Mouse (Mus musculus): Measurements from ENCODE around the gene Zfp942.

Gene Zfp942

GRCm38 (mm10) chr17:21962107-21962907, at the start of gene Zfp942, which contains the start of gene Zfp943:
Gene Zfp942 (minus strand): TSS chr17:21962464.
Gene Zfp943 (plus strand): TSS chr17:21962552.
- DNase-seq = peak; percentile 61 to 67

GRCm38 (mm10) chr17:21963302-21963701, 1.0 kb upstream of the Zfp942 start:
- DNase-seq = no peak

DNA sequence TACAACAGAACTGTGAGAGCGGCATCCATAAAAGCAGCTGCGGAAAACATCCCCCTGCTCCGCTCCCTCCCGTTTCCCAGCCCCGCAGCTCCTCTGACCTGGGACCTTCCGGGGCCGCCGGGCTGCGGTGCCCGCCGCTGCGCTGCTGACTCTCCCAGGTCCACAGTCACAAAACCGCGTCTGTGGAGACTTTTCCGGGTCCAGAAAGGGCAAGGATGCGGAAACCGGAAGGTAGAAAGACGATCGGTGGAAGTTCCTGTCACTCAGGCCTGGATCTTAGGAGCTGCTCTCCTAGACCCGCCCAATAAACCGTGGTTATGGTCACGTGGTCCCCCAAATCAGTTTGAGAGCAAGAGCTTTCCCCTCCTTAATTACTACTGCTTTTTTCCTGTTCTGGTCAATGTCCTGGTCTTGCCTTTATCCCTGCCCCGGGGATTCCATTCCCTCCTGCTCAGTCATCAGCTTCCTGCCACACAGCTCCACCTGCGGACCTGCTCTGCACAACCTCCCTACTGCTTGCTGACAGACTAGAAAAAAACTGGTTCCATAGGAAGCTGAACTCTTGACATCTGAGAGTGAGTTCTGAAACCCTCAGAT, 52.7 kb downstream of the Zfp942 start, which contains the start of gene Zfp995:
Zfp995 (minus strand) TSS at position 471 of the 597 bp plus-strand sequence.
- peak; percentile 44 to 68 for DNase-seq

- no peak for DNase-seq
Observed at GRCm38 (mm10) chr17:21909039-21909438, 53.2 kb downstream of the Zfp942 start.

Data from thymus, adult 18-20 months (tissue).